Mouse (Mus musculus) myocyte (in vitro differentiated cells): Measurements from ENCODE around the gene Bcar3. TPM values are rescaled to one million over a fixed set of nuclear protein-coding genes. Genes with fewer than 3 reads are reported as not detected.

Experiments used
- H3K27me3 ChIP-seq: one replicate; pipeline ENCODE4 v1.6.1; 2011; ENCODE audit not compliant: control insufficient read depth, insufficient read depth, insufficient read length
- H3K36me3 ChIP-seq: one replicate; pipeline ENCODE4 v1.6.1; 2011; ENCODE audit not compliant: control insufficient read depth, insufficient read depth
- H3K4me2 ChIP-seq: one replicate; pipeline ENCODE4 v1.6.1; 2011; ENCODE audit warnings: low read depth, control low read depth
- H3K4me3 ChIP-seq: one replicate; pipeline ENCODE4 v1.5.1; 2011; ENCODE audit warnings: mild to moderate bottlenecking, control low read depth, moderate library complexity
- H3K79me2 ChIP-seq: one replicate; pipeline ENCODE4 v1.6.1; 2011; ENCODE audit not compliant: control insufficient read depth, insufficient read depth
- H3ac ChIP-seq: one replicate; pipeline ENCODE4 v1.6.1; 2011; ENCODE audit not compliant: control insufficient read depth, insufficient read length
- CEBPB ChIP-seq: IDR thresholded peaks from 2 replicates; pipeline ENCODE4 v1.6.1; 2011; ENCODE audit warnings: mild to moderate bottlenecking, moderate library complexity; ENCODE audit not compliant: poor library complexity, insufficient read depth, severe bottlenecking
- E2F4 ChIP-seq: IDR thresholded peaks from one replicate; pipeline ENCODE4 v1.6.1; 2011; ENCODE audit warnings: mild to moderate bottlenecking, control low read depth, moderate library complexity; ENCODE audit not compliant: insufficient read depth
- MAX ChIP-seq: IDR thresholded peaks from one replicate; pipeline ENCODE4 v1.6.1; 2011; ENCODE audit warnings: low read depth, mild to moderate bottlenecking, control low read depth
- MYOD1 ChIP-seq, 3 experiments: IDR thresholded peaks; one replicate each; pipeline ENCODE4 v1.6.1; 2011; ENCODE audit warnings: control low read depth in 2 of 3, low read depth in 2 of 3, mild to moderate bottlenecking in 2 of 3, moderate library complexity in 1 of 3; ENCODE audit not compliant: insufficient read length in 2 of 3, control insufficient read depth in 1 of 3
- MYOG ChIP-seq, 3 experiments: IDR thresholded peaks; one replicate each; pipeline ENCODE4 v1.6.1; 2011; ENCODE audit warnings: control low read depth in 2 of 3, low read depth in 2 of 3, mild to moderate bottlenecking in 2 of 3; ENCODE audit not compliant: insufficient read length in 2 of 3, control insufficient read depth in 1 of 3, insufficient read depth in 1 of 3
- POLR2A ChIP-seq: IDR thresholded peaks from one replicate; pipeline ENCODE4 v1.6.1; 2011; ENCODE audit warnings: low read depth, mild to moderate bottlenecking, control low read depth, moderate library complexity; ENCODE audit not compliant: insufficient read length
- POLR2AphosphoS2 ChIP-seq: IDR thresholded peaks from one replicate; pipeline ENCODE4 v1.6.1; 2011; ENCODE audit warnings: low read depth, control low read depth; ENCODE audit not compliant: insufficient read length
- REST ChIP-seq: IDR thresholded peaks from one replicate; pipeline ENCODE4 v1.6.1; 2011; ENCODE audit warnings: mild to moderate bottlenecking, control low read depth, moderate library complexity; ENCODE audit not compliant: insufficient read depth, insufficient read length
- SRF ChIP-seq: IDR thresholded peaks from one replicate; pipeline ENCODE4 v1.6.1; 2011; ENCODE audit warnings: low read depth; ENCODE audit not compliant: control insufficient read depth, insufficient read length
- TCF12 ChIP-seq: IDR thresholded peaks from one replicate; pipeline ENCODE4 v1.6.1; 2011; ENCODE audit warnings: mild to moderate bottlenecking, control low read depth; ENCODE audit not compliant: poor library complexity, insufficient read depth, severe bottlenecking
- TCF3 ChIP-seq: IDR thresholded peaks from one replicate; pipeline ENCODE4 v1.6.1; 2011; ENCODE audit warnings: low read depth, control low read depth; ENCODE audit not compliant: insufficient read length
- USF1 ChIP-seq: IDR thresholded peaks from one replicate; pipeline ENCODE4 v1.6.1; 2011; ENCODE audit warnings: low read depth, mild to moderate bottlenecking, control low read depth, moderate library complexity
- polyA plus RNA-seq: library from polyadenylated mRNA; unstranded; fragments of >200 nt; fragmentation: generic; extraction: Trizol; gene quantifications from one replicate; pipeline ENCODE4 v1.2.1, GENCODE M21; 2012; ENCODE audit warnings: missing spikeins

The Bcar3 gene
- polyA plus RNA-seq, 1 experiment, result 21.4 TPM

DNA sequence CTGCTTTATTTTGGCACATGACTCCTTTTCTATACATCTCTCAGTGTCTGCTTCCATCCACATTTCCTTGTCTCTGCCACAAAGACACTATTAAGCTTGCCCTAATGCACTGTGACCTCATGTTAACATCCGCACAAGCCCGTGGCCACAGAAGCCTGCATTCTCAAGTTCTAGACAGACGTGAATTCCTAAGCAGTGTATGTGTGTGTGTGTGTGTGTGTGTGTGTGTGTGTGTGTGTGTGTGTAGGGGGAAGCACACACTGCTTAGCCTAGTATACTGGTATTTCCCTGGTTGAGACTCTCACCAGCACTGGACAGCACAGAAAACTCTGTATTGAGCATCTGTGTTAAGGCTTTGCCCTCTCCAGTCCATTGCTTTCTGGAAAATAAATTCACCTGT lies 70.6 kb downstream of the Bcar3 start:
- Histone ChIP-seq H3K27me3 (no peaks in the 10 kb centered on the region), H3K4me2 (peak overlapping the region; percentile 83), H3K4me3 (no peak overlapping the region), H3ac (no peak overlapping the region), H3K36me3 (no peaks in the 10 kb centered on the region), H3K79me2 (no peaks in the 10 kb centered on the region)
- TF ChIP-seq E2F4 (no peak), USF1 (no peak), MAX (no peak), SRF (no peak), TCF12 (no peak), REST (no peak), TCF3 (no peak), MYOG (IDR thresholded peaks at IDR 0.05; ENCODE audit: control insufficient read depth in 1 of 3, insufficient read depth in 1 of 3, insufficient read length in 2 of 3, low read depth in 2 of 3) (no peak), POLR2A (no peak), POLR2AphosphoS2 (no peak), CEBPB (no peak), MYOD1 (IDR thresholded peaks at IDR 0.05; ENCODE audit: control insufficient read depth in 1 of 3, insufficient read length in 2 of 3, low read depth in 2 of 3) (no peak)

DNA sequence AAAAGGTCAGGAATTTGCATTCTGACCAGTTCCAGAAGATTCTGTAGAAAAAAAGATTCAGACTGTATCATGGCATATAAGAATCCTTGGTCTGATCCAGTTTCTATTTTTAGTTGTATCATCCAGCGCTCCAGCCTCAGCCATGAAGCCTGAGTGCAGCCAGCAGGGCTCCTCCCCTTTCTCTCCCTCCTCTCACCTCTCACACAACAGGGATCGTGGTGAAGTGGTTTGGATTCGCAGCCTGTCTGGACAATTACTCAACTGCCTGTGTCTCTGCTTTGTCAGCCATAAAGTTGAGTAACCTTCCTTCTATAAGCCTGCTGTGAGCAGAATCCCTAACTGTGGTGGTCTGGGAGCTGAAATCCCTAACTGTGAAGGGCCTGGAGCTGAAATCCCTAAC lies 71.4 kb downstream of the Bcar3 start:
- no peak overlapping the region for H3K4me3 ChIP-seq
- peak overlapping the region; percentile 83 for H3K4me2 ChIP-seq

DNA sequence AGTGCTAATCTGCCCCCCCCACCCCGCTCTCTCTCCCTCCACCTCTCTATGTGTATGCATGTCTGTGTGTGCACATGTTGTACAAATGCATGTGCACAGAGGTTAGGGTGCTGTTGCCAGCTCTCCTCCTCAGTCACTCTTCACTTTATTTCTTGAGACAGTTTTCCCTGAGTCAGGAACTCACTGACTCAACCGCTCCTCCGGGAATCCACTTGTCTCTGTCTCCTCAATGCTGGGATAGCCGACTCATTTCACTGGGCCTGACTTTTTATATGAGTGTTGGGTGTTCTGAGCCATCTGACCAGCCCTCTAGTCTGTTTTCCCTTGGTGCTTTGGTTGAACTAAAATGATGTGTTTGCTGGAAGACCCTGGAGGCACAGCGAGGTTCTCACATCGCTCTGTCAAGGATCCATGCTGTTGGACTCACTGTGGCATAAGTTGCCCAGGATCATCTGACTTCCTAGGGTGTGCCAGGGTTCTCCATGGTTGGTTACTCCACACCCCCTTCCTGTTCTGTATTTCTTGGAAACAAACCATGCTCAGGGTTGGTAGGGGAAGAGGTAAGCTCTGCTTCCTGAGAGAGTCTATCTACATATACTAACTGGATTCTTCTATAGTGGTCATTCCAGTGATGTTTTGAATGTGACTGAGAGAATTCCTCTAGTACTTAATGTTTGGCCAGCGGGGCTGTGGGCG lies 77.9 kb downstream of the Bcar3 start:
- Histone ChIP-seq H3K4me3 (no peak overlapping the region), H3K27me3 (no peaks in the 10 kb centered on the region), H3K36me3 (no peaks in the 10 kb centered on the region), H3K4me2 (no peak overlapping the region), H3K79me2 (no peaks in the 10 kb centered on the region), H3ac (no peak overlapping the region)
- TF ChIP-seq TCF12, result no peak
- no peak for TF ChIP-seq TCF3
- TF ChIP-seq CEBPB, result no peak
- TF ChIP-seq REST, result no peak
- TF ChIP-seq MYOD1 (IDR thresholded peaks at IDR 0.05; ENCODE audit: control insufficient read depth in 1 of 3, insufficient read length in 2 of 3, low read depth in 2 of 3), result no peak
- TF ChIP-seq E2F4, result no peak
- TF ChIP-seq POLR2AphosphoS2, result no peak

More for the DNA sequence above, 71.4 kb downstream of the Bcar3 start:
- TF ChIP-seq POLR2A, result no peak
- TF ChIP-seq E2F4, result no peak
- TF ChIP-seq MYOG (IDR thresholded peaks at IDR 0.05; ENCODE audit: control insufficient read depth in 1 of 3, insufficient read depth in 1 of 3, insufficient read length in 2 of 3, low read depth in 2 of 3), result no peak
- no peak for TF ChIP-seq MAX
- TF ChIP-seq MYOD1 (IDR thresholded peaks at IDR 0.05; ENCODE audit: control insufficient read depth in 1 of 3, insufficient read length in 2 of 3, low read depth in 2 of 3), result no peak
- TF ChIP-seq TCF12, result no peak
- TF ChIP-seq POLR2AphosphoS2, result no peak
- no peak for TF ChIP-seq SRF
- TF ChIP-seq TCF3, result no peak
- Histone ChIP-seq H3K36me3 (no peaks in the 10 kb centered on the region), H3K79me2 (no peaks in the 10 kb centered on the region), H3K27me3 (no peaks in the 10 kb centered on the region), H3ac (no peak overlapping the region)

DNA sequence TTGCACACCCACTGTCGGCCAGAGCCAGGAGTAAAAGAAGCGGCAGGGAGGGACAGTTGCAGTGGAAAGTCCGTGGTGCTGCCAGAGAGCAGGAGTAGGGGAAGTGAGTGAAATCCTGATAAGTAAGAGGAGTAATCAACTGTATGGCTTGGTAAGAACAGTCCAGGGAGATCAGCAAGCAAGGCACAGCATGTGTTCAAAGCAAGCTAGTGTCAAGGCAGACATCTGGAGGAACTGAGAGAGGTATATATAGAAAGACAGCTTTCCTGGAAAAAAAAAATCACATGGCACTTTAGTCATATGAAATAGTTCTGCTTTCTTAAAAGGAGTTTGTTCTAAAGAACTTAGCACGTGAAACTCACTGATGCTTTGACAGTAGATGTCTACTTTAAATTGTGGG lies 78.7 kb downstream of the Bcar3 start:
- H3K4me3 ChIP-seq, result no peak overlapping the region
- no peak overlapping the region for H3ac ChIP-seq
- no peaks in the 10 kb centered on the region for H3K27me3 ChIP-seq
- no peak overlapping the region for H3K4me2 ChIP-seq
- H3K79me2 ChIP-seq, result no peaks in the 10 kb centered on the region
- TF ChIP-seq POLR2A, result no peak
- no peak for TF ChIP-seq MYOD1 (IDR thresholded peaks at IDR 0.05; ENCODE audit: control insufficient read depth in 1 of 3, insufficient read length in 2 of 3, low read depth in 2 of 3)
- no peak for TF ChIP-seq POLR2AphosphoS2
- no peak for TF ChIP-seq TCF3
- TF ChIP-seq SRF, result no peak
- TF ChIP-seq TCF12, result no peak
- no peaks in the 10 kb centered on the region for H3K36me3 ChIP-seq

DNA sequence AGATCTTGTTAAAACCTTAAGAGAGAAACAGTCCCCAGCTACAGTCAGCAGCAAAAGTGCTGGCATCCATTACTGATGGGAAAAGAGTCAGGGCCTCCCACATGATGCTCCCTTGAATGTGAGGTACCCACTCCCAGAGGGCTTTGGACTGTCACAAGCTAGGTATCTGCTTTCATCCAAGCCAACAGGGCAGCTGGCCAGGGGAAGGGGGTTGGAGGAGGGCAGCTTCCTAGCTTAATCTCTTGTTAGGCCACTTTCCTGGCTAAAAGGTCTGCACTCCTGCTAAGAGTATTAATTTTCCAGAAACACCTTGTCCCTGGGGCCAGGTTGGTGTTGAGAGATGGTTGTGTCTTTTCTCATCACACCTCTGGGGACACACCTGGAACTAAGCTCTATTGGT lies 82.1 kb downstream of the Bcar3 start:
- Histone ChIP-seq H3K4me2 (peak overlapping the region; percentile 76), H3K36me3 (no peaks in the 10 kb centered on the region), H3K4me3 (no peak overlapping the region), H3K79me2 (no peaks in the 10 kb centered on the region), H3ac (no peak overlapping the region), H3K27me3 (no peaks in the 10 kb centered on the region)
- TF ChIP-seq USF1 (no peak), POLR2A (no peak), REST (no peak), TCF3 (no peak)
